Mouse (Mus musculus) c-Kit-positive CD71-positive TER-119-negative erythroid progenitor cells, embryonic 14.5 days (primary cell): Measurements from ENCODE around the gene Hoxa9.

ENCODE experiments used
- DNase-seq: peaks from one replicate; pipeline ENCODE4 v3.0.0-alpha.2; 2013; ENCODE audit warnings: low read depth

Gene Hoxa9

GRCm38 (mm10) chr6:52180726-52181125, 50.2 kb downstream of the Hoxa9 start:
- DNase-seq = no peak

GRCm38 (mm10) chr6:52180213-52180710, 50.6 kb downstream of the Hoxa9 start:
- DNase-seq = no peak

DNA sequence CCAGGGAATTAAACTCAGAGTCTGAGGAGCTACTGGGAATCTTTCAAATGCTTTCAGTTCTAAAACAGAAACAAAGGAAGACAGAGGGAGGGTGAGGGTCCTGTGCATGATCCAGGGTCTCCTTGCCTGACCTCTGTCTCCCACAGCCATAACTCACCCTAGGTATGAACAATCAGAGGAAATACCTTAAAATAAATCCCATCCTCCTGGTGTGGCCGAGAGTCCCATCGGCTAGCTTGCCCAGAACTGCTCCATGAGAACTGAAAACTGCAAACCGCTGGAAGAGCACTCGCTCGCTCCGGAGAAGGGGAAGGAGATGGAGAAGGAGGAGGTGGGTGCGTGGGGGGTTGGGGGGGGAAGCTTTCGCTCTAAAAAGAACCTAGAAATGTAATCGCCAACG, 51.2 kb downstream of the Hoxa9 start:
- DNase-seq = no peak

DNA sequence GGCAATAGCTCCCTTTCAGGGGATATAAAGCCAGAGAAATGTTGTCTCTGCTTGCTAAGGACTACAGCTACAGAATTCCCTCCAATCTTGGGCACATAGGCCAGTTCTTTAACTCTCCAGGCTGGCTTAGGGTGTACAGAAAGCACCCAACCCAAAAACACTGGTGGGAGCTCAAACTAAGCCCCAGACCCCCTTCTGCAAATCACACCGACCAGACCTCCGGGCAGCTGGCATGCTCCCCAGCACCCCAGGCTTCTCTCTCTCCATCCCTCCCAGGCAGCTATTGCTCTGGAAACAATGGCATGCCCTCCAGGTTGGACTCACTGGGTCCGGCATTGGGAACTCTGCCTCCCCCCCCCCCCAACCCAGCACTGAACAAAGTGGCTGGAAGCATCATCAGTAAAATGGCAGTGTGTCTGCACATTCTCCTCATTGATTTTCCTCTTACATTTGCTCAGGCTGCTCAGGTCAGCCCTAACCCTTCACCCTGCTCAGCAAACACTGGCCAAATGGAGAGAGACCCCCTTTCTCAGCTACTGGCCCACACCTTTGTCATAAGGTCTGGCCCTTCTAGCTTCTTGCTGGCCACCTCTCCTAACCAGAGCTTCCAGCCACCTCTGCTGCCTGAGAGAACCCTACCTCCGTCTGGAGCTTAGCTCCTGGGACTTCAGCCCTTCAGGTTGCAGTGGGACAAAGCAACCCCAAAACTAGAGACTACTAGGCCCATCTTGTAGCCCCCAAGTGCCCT, 51.8 kb downstream of the Hoxa9 start:
- DNase-seq = no peak

DNA sequence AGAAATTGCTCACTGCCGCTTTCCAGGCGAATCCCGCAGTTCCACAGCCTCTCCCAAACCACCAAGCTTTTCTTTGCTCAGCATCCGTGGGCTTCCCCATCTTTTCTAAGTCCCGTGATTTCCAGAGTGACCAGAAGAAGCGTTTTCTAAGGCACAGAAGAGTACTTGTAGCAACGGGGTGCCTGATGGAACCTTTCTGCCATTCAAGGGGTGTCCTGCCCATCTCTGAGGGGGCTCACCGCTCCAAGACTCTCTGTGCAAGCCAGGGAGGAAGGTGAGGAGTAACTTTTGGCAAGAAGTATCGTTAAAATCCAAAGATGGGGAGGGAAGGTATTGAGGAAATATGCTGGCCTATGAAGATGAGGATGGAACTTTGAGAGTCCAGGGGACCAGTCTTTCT, 53.1 kb downstream of the Hoxa9 start:
- no peak for DNase-seq

DNA sequence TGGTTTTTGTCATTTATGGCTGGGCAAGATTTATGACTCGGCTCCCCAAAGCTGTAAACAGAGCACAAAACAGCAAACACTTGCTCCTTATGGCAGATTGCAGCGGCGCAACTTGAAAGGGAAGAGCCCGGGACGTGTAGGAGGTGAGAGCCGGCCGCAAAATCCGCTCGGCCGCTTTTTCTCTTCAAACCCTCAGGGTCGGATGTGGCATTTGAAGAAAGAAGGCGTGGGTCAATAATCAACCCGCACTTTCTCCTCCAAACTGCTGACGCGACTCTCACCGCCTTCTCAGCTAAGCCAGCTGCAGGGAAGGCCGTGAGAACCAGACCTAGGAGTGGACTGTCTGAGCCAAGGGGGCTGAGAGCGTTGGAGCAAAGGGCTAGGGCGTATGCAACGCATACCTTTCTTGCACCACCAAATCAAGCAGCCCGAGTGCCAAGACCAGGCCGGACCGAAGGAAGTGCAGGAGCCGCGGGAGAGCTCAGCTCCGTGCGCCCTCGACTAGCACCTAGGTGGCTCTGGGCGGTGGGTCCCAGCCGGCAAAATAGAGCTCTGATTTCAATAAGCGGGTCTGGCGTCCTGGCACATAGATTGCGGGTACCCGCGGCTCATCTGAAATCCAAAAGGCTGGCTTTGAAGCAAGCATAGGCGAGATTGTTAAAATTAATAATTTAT, 53.7 kb downstream of the Hoxa9 start, which contains the start of gene 5730596B20Rik:
TSS of gene 5730596B20Rik (plus strand) at position 438 of the 675 bp plus-strand sequence.
- DNase-seq = no peak

DNA sequence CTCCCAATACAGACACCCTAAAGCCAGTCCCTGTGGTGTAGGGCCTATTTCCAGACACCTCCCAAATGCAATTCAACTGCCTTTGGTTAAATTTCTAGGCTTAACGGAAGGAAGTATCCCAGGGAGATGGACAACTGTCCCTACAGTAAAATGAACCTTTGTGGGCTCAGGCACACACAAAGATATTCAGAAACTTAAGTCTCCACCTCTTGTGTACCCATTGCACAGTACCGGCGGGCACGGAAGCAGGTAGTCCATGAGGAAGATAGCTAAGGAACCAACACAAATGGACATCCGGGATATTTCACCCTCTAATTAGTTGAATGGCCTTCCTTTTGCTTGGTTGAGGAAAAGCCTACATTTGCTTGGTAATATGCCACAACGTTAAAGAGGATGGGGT, 54.5 kb downstream of the Hoxa9 start:
- DNase-seq = no peak

DNA sequence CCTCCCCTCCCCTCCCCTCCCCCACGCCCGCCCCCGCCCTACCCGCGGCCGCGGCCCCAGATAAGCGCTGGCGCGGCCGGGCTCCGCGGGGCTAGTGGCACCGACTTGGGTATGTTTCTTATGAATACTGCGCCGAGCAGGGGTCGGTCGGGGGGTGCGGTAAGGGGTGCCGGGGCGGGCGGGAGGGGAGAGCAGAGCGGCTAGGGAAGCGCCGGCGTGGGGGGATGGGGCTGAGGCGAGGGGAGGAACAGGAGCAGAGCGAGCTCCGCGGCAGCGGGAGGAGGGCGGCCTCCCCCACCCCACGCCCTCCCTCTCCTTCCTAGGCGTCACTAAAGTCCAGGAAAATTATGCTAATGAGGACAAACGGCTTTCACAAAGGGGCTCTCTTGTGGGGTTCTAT, 55.0 kb downstream of the Hoxa9 start:
- no peak for DNase-seq

DNA sequence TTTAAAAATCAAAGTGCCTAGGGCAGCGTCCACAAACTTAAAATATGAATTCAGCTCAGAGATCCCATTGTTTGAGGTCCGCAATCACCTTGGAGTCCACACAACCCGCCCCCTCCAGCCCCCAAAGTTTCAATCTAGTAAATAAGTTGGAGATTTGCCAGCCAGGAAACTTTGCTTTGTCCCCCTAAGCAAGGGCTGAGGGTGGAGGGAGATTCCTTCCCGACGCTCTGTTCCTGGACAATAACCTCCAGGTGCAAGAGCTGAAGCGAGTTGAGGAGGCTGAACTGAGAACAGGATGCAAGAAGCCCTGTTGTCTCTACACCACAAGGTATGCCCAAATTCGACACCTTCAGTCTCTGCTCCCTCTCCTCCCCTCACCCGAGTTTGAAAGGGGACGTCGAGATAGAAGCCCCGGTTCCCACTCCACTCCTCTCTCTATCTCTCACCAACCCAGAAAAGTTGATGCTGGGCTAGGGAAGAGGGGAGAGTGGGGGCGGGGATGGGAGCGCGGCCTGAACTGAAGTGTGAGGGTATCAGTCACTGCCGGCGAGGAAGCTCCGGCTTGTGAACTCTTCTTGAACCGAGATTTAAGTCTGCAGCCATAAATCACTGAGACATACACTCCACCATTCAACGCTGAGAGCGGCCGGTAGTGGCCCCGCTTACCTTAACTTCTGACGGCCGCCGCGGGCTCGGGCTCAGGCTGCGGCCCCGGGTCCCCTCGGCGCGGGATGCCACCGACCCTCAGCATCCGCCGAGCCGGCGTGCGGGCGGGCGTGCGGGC, 55.7 kb downstream of the Hoxa9 start:
- no peak for DNase-seq

DNA sequence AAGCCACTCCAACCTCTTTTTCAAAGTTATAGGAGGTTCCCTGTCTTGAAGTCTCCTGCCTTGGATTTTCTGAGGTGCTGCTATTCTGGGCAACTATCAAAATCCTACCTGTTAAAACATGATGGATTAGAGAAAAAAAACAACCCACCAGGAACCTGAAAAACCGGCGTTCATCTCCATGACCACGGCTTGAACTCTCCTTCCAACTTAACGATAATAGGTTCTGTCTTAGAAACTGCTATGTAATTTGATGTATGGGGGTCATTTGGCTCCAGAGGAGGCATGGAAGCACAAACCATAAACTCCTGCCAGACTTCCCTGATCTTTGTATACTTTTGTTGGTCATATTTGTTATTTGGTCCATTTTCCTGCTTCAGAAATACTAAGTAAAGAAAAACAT, 57.2 kb downstream of the Hoxa9 start:
- no peak for DNase-seq
